Mouse (Mus musculus) forebrain, embryonic 15.5 days (tissue): Measurements from ENCODE around the gene Nlrp4c. TPM values are rescaled to one million over a fixed set of nuclear protein-coding genes. Genes with fewer than 3 reads are reported as not detected.

Source experiments
- ATAC-seq: fragments of 200-750 bp; cut with Nextera tagmentation; replicated peaks from 2 replicates; pipeline ENCODE4 v1.8.0; 2017; ENCODE audit warnings: mild to moderate bottlenecking, moderate TSS enrichment, moderate library complexity
- H3K27ac ChIP-seq: fragments of 300-500 bp; sonication (generic); replicated peaks from 2 replicates; pipeline ENCODE4 v1.5.1; 2015; ENCODE audit warnings: mild to moderate bottlenecking, inconsistent platforms
- H3K27me3 ChIP-seq: fragments of 300-500 bp; sonication (generic); 2 replicates; pipeline ENCODE4 v1.6.1; 2015; ENCODE audit warnings: inconsistent platforms
- H3K36me3 ChIP-seq: fragments of 300-500 bp; sonication (generic); 2 replicates; pipeline ENCODE4 v1.6.1; 2015; ENCODE audit warnings: mild to moderate bottlenecking, inconsistent platforms
- H3K4me1 ChIP-seq: fragments of 300-500 bp; sonication (generic); 2 replicates; pipeline ENCODE4 v1.6.1; 2015; ENCODE audit warnings: inconsistent platforms
- H3K4me2 ChIP-seq: fragments of 300-500 bp; sonication (generic); replicated peaks from 2 replicates; pipeline ENCODE4 v1.6.1; 2015; ENCODE audit warnings: mild to moderate bottlenecking, inconsistent platforms
- H3K4me3 ChIP-seq: fragments of 300-500 bp; sonication (generic); 2 replicates; pipeline ENCODE4 v1.5.1; 2015; ENCODE audit warnings: mild to moderate bottlenecking, inconsistent platforms
- H3K9ac ChIP-seq: fragments of 300-500 bp; sonication (generic); replicated peaks from 2 replicates; pipeline ENCODE4 v1.6.1; 2015; ENCODE audit warnings: mild to moderate bottlenecking, inconsistent platforms
- H3K9me3 ChIP-seq: fragments of 300-500 bp; sonication (generic); 2 replicates; pipeline ENCODE4 v1.6.1; 2016; ENCODE audit warnings: inconsistent platforms
- WGBS: fragments of 180-500 bp; shearing (Covaris S2); methylation state at CpG from one replicate; pipeline ENCODE4 v1.1.7; 2015; ENCODE audit warnings: mixed read lengths; 5-methylcytosine and 5-hydroxymethylcytosine counted together
- polyA plus RNA-seq: library from polyadenylated mRNA; unstranded; fragments of >200 nt; fragmentation: Nextera tagmentation; extraction: Ambion mirVana; gene quantifications from 2 replicates; pipeline ENCODE4 v1.2.1, GENCODE M21; 2015

Nlrp4c gene
- polyA plus RNA-seq, 1 experiment from 2014 or later: not detected

GRCm38 (mm10) chr7:6146194-6146981, 101.4 kb downstream of the Nlrp4c start:
- Histone ChIP-seq H3K36me3 (0 out of 2 replicates have a peak, but pooled peaks cover 5% of the 10 kb centered on the region), H3K4me3 (no peak overlapping the region), H3K4me1 (peaks cover 36% of the 10 kb centered on the region), H3K9ac (no peak overlapping the region), H3K27me3 (no peaks in the 10 kb centered on the region), H3K27ac (no peak overlapping the region), H3K9me3 (no peaks in the 10 kb centered on the region), H3K4me2 (no peak overlapping the region)
- 83% methylated on average over 7 of the region's 7 CpGs for WGBS
- no peak for ATAC-seq

- ATAC-seq: no peak
Measured at GRCm38 (mm10) chr7:6146982-6147325, 102.0 kb downstream of the Nlrp4c start.

GRCm38 (mm10) chr7:6147688-6148087, 102.7 kb downstream of the Nlrp4c start:
- Histone ChIP-seq H3K9ac (no peak overlapping the region), H3K9me3 (no peaks in the 10 kb centered on the region), H3K27ac (no peak overlapping the region), H3K4me1 (peaks cover 36% of the 10 kb centered on the region), H3K36me3 (no peaks in the 10 kb centered on the region), H3K27me3 (no peaks in the 10 kb centered on the region), H3K4me3 (no peak overlapping the region), H3K4me2 (no peak overlapping the region)
- WGBS: 82% methylated on average over 5 of the region's 5 CpGs
- no peak for ATAC-seq

More at GRCm38 (mm10) chr7:6146982-6147325, 102.0 kb downstream of the Nlrp4c start:
- Histone ChIP-seq H3K4me2 (no peak overlapping the region), H3K27me3 (no peaks in the 10 kb centered on the region), H3K27ac (no peak overlapping the region), H3K4me3 (no peak overlapping the region), H3K9me3 (no peaks in the 10 kb centered on the region), H3K36me3 (0 out of 2 replicates have a peak, but pooled peaks cover 1% of the 10 kb centered on the region), H3K9ac (no peak overlapping the region), H3K4me1 (peaks cover 36% of the 10 kb centered on the region)
- 76% methylated on average over 2 of the region's 2 CpGs for WGBS

GRCm38 (mm10) chr7:6151266-6151665, 106.3 kb downstream of the Nlrp4c start:
- Histone ChIP-seq H3K36me3 (no peaks in the 10 kb centered on the region), H3K4me1 (peaks cover 36% of the 10 kb centered on the region), H3K9me3 (no peaks in the 10 kb centered on the region), H3K27me3 (no peaks in the 10 kb centered on the region), H3K4me2 (no peak overlapping the region), H3K27ac (no peak overlapping the region), H3K9ac (no peak overlapping the region), H3K4me3 (no peak overlapping the region)
- no peak for ATAC-seq
- 90% methylated on average over 1 of the region's 1 CpGs for WGBS

GRCm38 (mm10) chr7:6152036-6152435, 107.1 kb downstream of the Nlrp4c start:
- H3K27ac ChIP-seq: no peak overlapping the region
- no peak overlapping the region for H3K4me3 ChIP-seq
- H3K9ac ChIP-seq: no peak overlapping the region
- H3K36me3 ChIP-seq: no peaks in the 10 kb centered on the region
- no peak for ATAC-seq
- 86% methylated on average over 3 of the region's 3 CpGs for WGBS
- H3K4me2 ChIP-seq: no peak overlapping the region
- H3K9me3 ChIP-seq: no peaks in the 10 kb centered on the region
- H3K27me3 ChIP-seq: no peaks in the 10 kb centered on the region
- peaks cover 36% of the 10 kb centered on the region for H3K4me1 ChIP-seq

- H3K4me1 ChIP-seq: peaks cover 36% of the 10 kb centered on the region
- no peak overlapping the region for H3K4me2 ChIP-seq
- no peak for ATAC-seq
- H3K9ac ChIP-seq: no peak overlapping the region
- H3K27ac ChIP-seq: no peak overlapping the region
- H3K4me3 ChIP-seq: no peak overlapping the region
- H3K27me3 ChIP-seq: no peaks in the 10 kb centered on the region
- no peaks in the 10 kb centered on the region for H3K36me3 ChIP-seq
- WGBS: 93% methylated on average over 3 of the region's 3 CpGs
- H3K9me3 ChIP-seq: no peaks in the 10 kb centered on the region
Measured at GRCm38 (mm10) chr7:6153131-6153530, 108.2 kb downstream of the Nlrp4c start.

GRCm38 (mm10) chr7:6154164-6154563, 109.2 kb downstream of the Nlrp4c start:
- Histone ChIP-seq H3K27me3 (no peaks in the 10 kb centered on the region), H3K36me3 (no peaks in the 10 kb centered on the region), H3K4me1 (peaks cover 26% of the 10 kb centered on the region), H3K4me2 (peak overlapping the region; percentile 78; the same call in 1 of the 2 replicates), H3K4me3 (peak overlapping the region; percentile 58), H3K9me3 (no peaks in the 10 kb centered on the region), H3K9ac (peak overlapping the region; percentile 78; the same call in 1 of the 2 replicates), H3K27ac (no peak overlapping the region)
- no peak for ATAC-seq
- WGBS: 86% methylated on average over 5 of the region's 5 CpGs

Other genes with a start within 250 kb of the Nlrp4c start
- not detected in 2 replicates for gene Vmn1r63, start 239.7 kb upstream of the Nlrp4c start, polyA plus RNA-seq
- gene Vmn1r64, start 160.6 kb upstream of the Nlrp4c start, polyA plus RNA-seq: not detected in 2 replicates
- gene Vmn1r65, start 34.2 kb upstream of the Nlrp4c start, polyA plus RNA-seq: not detected in 2 replicates
- gene Zfp787, start 110.8 kb downstream of the Nlrp4c start, polyA plus RNA-seq: 23.7 and 25.5 TPM in 2 replicates
- gene Zfp444, start 127.1 kb downstream of the Nlrp4c start, polyA plus RNA-seq: 111 and 112 TPM in 2 replicates
- gene Galp, start 151.9 kb downstream of the Nlrp4c start, polyA plus RNA-seq: not detected in 2 replicates
- gene Zscan5b, start 177.1 kb downstream of the Nlrp4c start, polyA plus RNA-seq: not detected in 2 replicates
- 0.38 TPM in 1 of 2 replicates, not detected in the other for gene Epp13, start 207.5 kb downstream of the Nlrp4c start, polyA plus RNA-seq
- 15.2 and 15.8 TPM in 2 replicates for gene Zfp667, start 241.4 kb downstream of the Nlrp4c start, polyA plus RNA-seq